Comparison of ENCODE assay signal across 24 mouse cellular contexts in genomic region chr17:5529552-5529951, GRCm38 (mm10). TPM values are rescaled to one million over a fixed set of nuclear protein-coding genes. Genes with fewer than 3 reads are reported as not detected.
DNase-seq lines count a peak whose midpoint lies in the region; ATAC-seq and TF ChIP-seq lines count a peak whose summit lies in the region.
"Had no signal": no experiment of that assay in that cellular context is flagged by ENCODE, and none has a peak within 500 bp of the region (broad histone marks: within the 10 kb centered on the region; RNA-seq: fewer than 3 reads in every experiment).

No protein-coding gene starts in this region.

- TF ChIP-seq POLR2A in cortical plate, adult 2 months (IDR thresholded peaks at IDR 0.05; ENCODE audit: extremely low read depth, insufficient read depth, low read length): 0 out of 2 replicates have a peak, but pooled peaks have one; percentile 45

- H3K4me2 ChIP-seq in intestine, embryonic 15.5 days (replicated peaks): no peak overlapping the region
- H3K4me2 ChIP-seq: forebrain, embryonic 13.5 days; limb, embryonic 15.5 days; midbrain, embryonic 12.5 days; stomach, embryonic 15.5 days had no signal

- no peak for TF ChIP-seq CTCF in cortical plate, adult 2 months (IDR thresholded peaks at IDR 0.05; ENCODE audit: extremely low read depth, insufficient read depth, low read length)

- no peaks in the 10 kb centered on the region for H3K27me3 ChIP-seq in intestine, embryonic 15.5 days (replicated peaks)
- H3K27me3 ChIP-seq: CH12.LX; forebrain, embryonic 13.5 days; limb, embryonic 15.5 days; midbrain, embryonic 12.5 days; stomach, embryonic 15.5 days had no signal

- WGBS in intestine, embryonic 15.5 days: 87% methylated on average over 6 of the region's 6 CpGs

- peak overlapping the region; percentile 91 for H3K27ac ChIP-seq in cortical plate, adult 2 months (ENCODE audit: insufficient read depth, low read length)
- no peak overlapping the region for H3K27ac ChIP-seq in intestine, embryonic 15.5 days
- H3K27ac ChIP-seq: forebrain, embryonic 13.5 days; gastrocnemius, adult 2 months; hindbrain, embryonic 10.5 days; hindbrain, postnatal 0 days; kidney, postnatal 0 days; limb, embryonic 15.5 days; midbrain, embryonic 12.5 days; stomach, embryonic 15.5 days had no signal

- H3K9me3 ChIP-seq in intestine, embryonic 15.5 days: no peaks in the 10 kb centered on the region
- H3K9me3 ChIP-seq: forebrain, embryonic 13.5 days; hindbrain, embryonic 10.5 days; limb, embryonic 15.5 days; midbrain, embryonic 12.5 days; stomach, embryonic 15.5 days had no signal

- no peak overlapping the region for H3K4me3 ChIP-seq in cortical plate, adult 2 months (ENCODE audit: insufficient read depth, low read length)
- no peak overlapping the region for H3K4me3 ChIP-seq in intestine, embryonic 15.5 days (replicated peaks)
- H3K4me3 ChIP-seq: forebrain, embryonic 13.5 days; gastrocnemius, adult 2 months; hindbrain, embryonic 10.5 days; limb, embryonic 15.5 days; midbrain, embryonic 12.5 days; stomach, embryonic 15.5 days had no signal

- DNase-seq in heart, adult 11 months: peak; percentile 74
- DNase-seq in heart, adult 9 months (ENCODE audit: low spot score in 2 of 2): no peak
- DNase-seq in left cerebral cortex, adult 18-20 months (ENCODE audit: low spot score in 2 of 2): peak; percentile 65 to 79
- peak; percentile 61 to 69 for DNase-seq in right cerebral cortex, postnatal 10 days (ENCODE audit: low spot score in 2 of 2)
- no peak for DNase-seq in embryo, embryonic 10.5 days (ENCODE audit: low spot score)
- DNase-seq in c-Kit-positive CD71-positive TER-119-positive erythroid progenitor cells, embryonic 14.5 days (ENCODE audit: low spot score): no peak
- DNase-seq: adrenal gland, postnatal 14 days; cerebellum, adult 11-12 months; cerebellum, postnatal 25 days; gastrocnemius, adult 2 months; heart, adult 18-20 months; kidney, adult 11 months; liver, postnatal 0 days; lung, postnatal 10 days had no signal

- peaks cover 18% of the 10 kb centered on the region for H3K4me1 ChIP-seq in cortical plate, adult 2 months (ENCODE audit: control insufficient read depth, insufficient read depth, low read length)
- no peaks in the 10 kb centered on the region for H3K4me1 ChIP-seq in intestine, embryonic 15.5 days (replicated peaks)
- H3K4me1 ChIP-seq: forebrain, embryonic 13.5 days; hindbrain, embryonic 10.5 days; limb, embryonic 15.5 days; midbrain, embryonic 12.5 days; stomach, embryonic 15.5 days had no signal

- no peak overlapping the region for H3K9ac ChIP-seq in intestine, embryonic 15.5 days
- H3K9ac ChIP-seq: forebrain, embryonic 13.5 days; limb, embryonic 15.5 days; liver, postnatal 0 days; midbrain, embryonic 12.5 days; stomach, embryonic 15.5 days had no signal

- no peak for ATAC-seq in intestine, embryonic 15.5 days
- ATAC-seq: forebrain, embryonic 13.5 days; hindbrain, postnatal 0 days; liver, postnatal 0 days had no signal

- no peaks in the 10 kb centered on the region for H3K36me3 ChIP-seq in intestine, embryonic 15.5 days
- H3K36me3 ChIP-seq: hindbrain, embryonic 10.5 days; limb, embryonic 15.5 days; midbrain, embryonic 12.5 days; stomach, embryonic 15.5 days had no signal

RNA-seq across cellular contexts. Expression of gene Zdhhc14, which starts 37.2 kb away (rescaled TPM):
- polyA plus RNA-seq in cortical plate, adult 2 months (2012; rRNA removed): 13.0 and 15.1 TPM in 2 replicates
- total RNA-seq in left cerebral cortex, adult 18-20 months (2021): 10 to 100 TPM; 36.1 to 48.7 TPM
- 2.3 and 2.5 TPM in 2 replicates for polyA plus RNA-seq in intestine, embryonic 15.5 days (2015; fragmentation: Nextera tagmentation; extraction: Ambion mirVana)

Comparison
In these comparisons a context has a peak if more than half of its experiments do, and no peak if none do; other contexts are left out.
1. DNase-seq: peak in heart, adult 11 months (single experiment), left cerebral cortex, adult 18-20 months (2 of 2) and right cerebral cortex, postnatal 10 days (2 of 2); none in heart, adult 9 months (0 of 2), embryo, embryonic 10.5 days (single experiment) and c-Kit-positive CD71-positive TER-119-positive erythroid progenitor cells, embryonic 14.5 days (single experiment).